Mouse (Mus musculus): ENCODE measurements at regions not wholly inside any gene's neighbourhood (a gene's known extent, or its start where the extent isn't known, plus 50 kb on each side); places are given as distances from the start of the nearest gene placed in this dataset.

DNA sequence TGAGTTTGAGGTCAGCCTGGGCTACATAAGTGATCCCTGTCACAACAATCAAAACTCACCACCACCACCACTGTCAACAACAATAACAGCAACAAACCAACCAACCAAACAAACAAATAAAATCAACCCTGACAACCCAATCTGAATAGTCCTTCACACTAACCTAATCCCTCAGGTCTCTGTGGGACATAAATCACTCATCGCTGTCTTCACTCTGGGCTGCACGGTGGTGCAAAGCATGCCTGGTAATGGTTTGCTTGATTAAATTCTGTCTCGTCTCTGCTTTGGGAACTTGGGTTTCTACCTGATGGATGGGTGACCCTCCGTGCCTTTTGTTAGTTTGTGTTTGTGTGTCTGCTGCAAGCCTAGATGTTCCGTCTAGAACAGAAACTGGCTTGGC is 100.6 kb downstream of the Slc17a6 start:
- DNase-seq (ENCODE audit: low spot score in 2 of 2): no peak

DNA sequence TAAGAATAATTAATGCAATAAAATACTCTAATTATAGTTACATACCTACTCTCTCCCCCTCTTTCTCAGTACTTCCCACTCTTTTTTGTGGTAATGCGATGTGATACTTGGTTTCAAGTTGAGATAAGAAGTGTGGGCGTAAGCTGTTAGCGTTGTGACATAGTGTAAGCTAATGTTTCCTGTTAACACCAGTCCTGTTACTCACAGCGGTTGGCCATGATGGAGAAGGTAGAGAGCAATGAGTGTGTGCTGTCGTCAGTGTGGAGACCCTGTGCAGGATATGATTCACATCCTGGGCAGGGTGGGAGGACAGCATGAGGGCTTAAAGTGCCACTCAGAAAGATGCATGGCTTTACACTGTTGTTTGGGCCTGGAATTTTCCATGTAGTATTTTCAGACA is 102.1 kb downstream of the Slc17a6 start:
- DNase-seq (ENCODE audit: low spot score in 2 of 2): no peak

DNA sequence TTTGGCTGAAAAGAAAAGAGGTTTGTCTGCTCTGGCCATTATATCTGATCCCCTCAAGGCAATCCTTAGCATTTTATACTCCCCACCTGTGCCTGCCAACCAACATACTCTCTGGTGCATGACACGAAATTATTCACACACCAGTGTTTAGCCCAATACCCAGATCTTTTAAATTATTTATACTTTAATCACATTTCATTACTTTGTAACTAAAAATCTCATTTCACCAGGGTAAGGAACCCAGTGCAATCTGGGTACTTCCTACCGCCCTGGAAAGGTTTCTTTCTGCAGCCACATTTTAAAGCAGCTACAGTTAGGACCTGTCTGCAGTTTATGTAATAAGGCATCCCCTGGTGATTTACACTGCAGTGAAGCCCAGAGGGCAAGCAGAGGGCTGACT is 114.5 kb downstream of the Slc17a6 start:
- no peak for DNase-seq (ENCODE audit: low spot score in 2 of 2)

GRCm38 (mm10) chr7:51739590-51739989 is 117.8 kb downstream of the Slc17a6 start:
- DNase-seq (ENCODE audit: low spot score in 2 of 2): no peak

GRCm38 (mm10) chr7:51740928-51741327 is 119.1 kb downstream of the Slc17a6 start:
- no peak for DNase-seq (ENCODE audit: low spot score in 2 of 2)

DNA sequence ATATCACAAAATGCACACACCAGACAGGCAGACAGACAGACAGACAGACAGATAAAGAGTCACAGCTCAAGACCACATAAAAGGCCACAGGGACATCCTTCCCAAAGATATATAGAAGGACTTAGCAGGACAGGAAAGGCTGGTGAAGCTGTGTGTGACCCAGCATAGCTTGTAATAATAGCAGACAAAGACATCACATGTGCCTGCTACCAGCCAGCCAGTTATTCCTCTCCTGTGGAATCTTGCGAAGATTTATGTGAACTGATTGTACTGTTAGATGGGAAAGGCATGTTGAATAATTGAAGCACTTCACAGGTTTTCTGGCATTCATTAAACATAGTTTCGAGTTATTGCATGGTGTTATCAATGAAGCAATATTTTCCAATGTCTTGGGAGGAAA is 119.1 kb upstream of the Gas2 start:
- no peak for DNase-seq (ENCODE audit: low spot score in 2 of 2)

- DNase-seq (ENCODE audit: low spot score in 2 of 2): no peak
Measured at GRCm38 (mm10) chr7:51745598-51745997, 116.2 kb upstream of the Gas2 start.

GRCm38 (mm10) chr7:51748633-51749303 is 113.0 kb upstream of the Gas2 start:
- peak in 1 of 2 experiments; percentile 5 for DNase-seq (ENCODE audit: low spot score in 2 of 2)

DNA sequence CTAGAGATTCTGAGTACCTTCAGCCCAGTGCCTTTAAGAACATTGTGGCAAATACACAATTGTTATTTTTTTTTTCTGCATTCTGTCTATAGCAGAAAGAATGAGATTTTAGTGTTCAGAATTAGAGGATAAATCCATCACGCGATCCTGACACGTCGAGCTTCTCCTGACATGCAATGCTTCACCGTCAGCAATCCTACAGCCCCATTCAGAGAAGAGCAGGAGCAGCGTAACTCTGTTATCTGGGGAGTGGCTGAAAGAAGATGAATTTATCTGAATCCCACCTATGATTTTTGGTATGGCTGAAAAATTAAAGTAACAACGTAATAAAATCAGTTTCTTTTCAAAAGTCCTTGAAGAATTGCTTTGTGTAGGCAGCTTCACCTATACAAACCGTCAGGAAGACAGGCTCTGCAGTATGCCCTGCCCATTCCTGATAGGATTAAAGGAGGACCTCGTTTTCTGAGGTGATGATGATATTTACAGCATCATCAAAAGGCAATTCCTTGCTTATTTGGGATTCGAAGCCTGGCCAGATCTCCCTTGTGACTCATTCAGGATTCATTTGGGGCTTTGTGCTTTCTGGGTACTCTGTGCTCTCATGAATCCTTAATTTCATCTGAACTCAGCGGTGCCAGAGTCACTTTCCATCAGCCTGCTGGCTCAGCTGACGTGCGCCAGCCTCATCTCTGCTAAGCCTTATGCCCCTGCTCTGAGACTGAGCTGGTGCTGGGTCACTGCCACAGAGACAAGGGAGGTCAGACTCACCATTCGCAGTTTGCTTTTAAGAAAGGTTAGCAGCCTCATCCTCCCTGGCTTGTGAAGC is 112.3 kb upstream of the Gas2 start:
- no peak for DNase-seq (ENCODE audit: low spot score in 2 of 2)

DNA sequence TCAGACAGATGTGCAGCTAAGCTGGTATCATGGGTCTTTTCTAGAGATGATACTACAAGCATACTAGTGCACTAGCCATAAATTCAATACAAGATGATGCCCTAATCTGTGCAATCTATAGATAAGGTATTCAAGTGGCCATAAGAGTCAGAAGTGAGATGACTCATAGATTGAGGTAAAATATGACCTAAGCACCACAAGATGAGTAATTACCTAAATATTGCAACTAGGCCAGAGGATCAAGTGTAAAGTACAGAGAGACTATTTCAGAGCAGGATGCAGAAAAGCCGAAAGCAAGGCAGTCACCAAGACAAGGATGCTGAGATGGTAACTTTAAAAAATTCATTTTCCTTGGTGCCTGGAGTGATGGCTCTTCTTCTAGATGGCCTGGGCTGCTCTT is 111.5 kb upstream of the Gas2 start:
- DNase-seq (ENCODE audit: low spot score in 2 of 2): no peak

- no peak for DNase-seq (ENCODE audit: low spot score in 2 of 2)
Measured at GRCm38 (mm10) chr7:51753062-51753461, 108.8 kb upstream of the Gas2 start.

GRCm38 (mm10) chr7:51754208-51754888 is 107.5 kb upstream of the Gas2 start:
- no peak for DNase-seq (ENCODE audit: low spot score in 2 of 2)

DNA sequence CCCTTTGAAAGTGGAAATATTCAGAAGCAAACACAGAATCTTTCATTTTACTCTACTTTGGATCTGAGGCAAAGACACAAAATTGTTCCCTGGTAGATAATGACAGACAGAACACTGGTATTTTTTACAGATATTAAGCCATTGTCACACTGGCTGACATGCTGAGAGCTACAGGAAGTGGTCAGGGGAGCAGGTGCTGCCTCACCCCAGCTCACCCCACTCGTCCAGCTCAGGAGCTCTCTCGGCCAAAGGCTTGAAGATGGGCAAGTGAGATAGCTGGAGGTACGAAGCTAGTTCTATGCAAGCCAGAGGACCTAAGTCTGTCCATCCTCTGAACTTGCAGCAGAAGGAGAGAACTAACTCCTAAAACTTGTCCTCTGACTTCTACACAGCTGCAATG is 105.6 kb upstream of the Gas2 start:
- no peak for DNase-seq (ENCODE audit: low spot score in 2 of 2)

DNA sequence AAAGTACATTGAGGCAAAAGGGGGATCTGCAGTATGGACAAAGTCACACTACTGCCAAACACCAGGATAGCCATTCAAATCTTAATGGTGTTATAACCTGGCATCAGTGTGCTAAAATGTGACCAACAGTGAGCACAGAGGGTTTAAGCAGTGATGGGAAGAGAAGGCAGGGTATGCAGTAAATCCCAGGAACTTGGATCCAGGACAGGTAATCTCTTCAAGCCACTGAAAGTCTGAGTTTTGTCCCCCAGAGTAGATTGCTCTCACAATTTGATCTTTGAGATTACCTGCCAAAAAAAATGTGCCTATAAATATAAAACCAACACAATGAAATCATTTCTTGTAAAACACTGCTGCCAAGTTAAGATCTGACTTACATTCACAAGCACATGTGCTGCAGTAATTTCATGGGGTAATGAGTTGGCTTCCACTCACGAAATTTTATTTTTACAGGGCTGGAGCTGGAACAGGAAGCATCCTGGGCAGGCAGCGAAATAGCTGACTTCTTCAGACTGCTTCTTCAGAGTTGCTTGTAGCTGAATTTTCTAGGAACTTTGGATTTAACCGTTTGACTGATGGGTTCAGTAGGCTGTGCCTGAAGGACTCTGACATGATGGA is 102.2 kb upstream of the Gas2 start:
- DNase-seq (ENCODE audit: low spot score in 2 of 2): no peak

- DNase-seq (ENCODE audit: low spot score in 2 of 2): no peak
Measured at GRCm38 (mm10) chr7:51767066-51767465, 94.7 kb upstream of the Gas2 start.

- DNase-seq (ENCODE audit: low spot score in 2 of 2): no peak
Measured at GRCm38 (mm10) chr7:51771895-51772871, 89.6 kb upstream of the Gas2 start.

GRCm38 (mm10) chr7:51775968-51776367 is 85.8 kb upstream of the Gas2 start:
- DNase-seq (ENCODE audit: low spot score in 2 of 2): no peak

DNA sequence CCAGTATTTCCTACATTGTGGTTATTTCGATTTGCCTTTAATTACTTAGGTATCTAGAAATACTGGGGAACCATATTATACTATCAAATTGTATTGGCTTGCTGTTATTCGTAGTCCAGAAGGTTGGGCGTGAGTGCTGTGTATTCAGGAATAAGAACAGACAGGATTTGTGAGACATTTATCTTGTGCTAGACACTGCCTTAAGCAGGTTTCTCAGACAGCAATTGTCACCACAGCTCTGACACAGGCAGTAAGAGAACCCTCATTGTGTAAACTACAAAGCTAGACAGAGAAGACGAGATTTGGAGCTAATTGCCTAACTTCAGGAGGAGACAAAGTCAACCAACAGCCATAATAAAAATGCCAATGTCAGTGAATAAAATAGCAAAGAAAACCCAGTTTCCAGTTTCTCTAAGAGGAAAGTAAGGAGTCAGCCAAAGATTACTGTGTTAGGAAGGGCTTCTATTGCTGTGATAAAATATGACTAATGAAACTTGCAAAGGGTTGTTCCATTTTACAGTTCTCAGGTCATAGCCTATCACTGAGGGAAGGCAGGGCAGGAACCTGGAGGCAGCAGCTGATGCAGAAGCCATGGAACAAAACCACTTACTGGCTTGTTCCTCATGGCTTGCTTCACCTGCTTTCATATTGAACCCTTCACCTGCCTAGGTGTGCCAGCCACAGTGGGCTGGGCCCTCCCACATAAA is 78.6 kb upstream of the Gas2 start:
- no peak for DNase-seq (ENCODE audit: low spot score in 2 of 2)

DNA sequence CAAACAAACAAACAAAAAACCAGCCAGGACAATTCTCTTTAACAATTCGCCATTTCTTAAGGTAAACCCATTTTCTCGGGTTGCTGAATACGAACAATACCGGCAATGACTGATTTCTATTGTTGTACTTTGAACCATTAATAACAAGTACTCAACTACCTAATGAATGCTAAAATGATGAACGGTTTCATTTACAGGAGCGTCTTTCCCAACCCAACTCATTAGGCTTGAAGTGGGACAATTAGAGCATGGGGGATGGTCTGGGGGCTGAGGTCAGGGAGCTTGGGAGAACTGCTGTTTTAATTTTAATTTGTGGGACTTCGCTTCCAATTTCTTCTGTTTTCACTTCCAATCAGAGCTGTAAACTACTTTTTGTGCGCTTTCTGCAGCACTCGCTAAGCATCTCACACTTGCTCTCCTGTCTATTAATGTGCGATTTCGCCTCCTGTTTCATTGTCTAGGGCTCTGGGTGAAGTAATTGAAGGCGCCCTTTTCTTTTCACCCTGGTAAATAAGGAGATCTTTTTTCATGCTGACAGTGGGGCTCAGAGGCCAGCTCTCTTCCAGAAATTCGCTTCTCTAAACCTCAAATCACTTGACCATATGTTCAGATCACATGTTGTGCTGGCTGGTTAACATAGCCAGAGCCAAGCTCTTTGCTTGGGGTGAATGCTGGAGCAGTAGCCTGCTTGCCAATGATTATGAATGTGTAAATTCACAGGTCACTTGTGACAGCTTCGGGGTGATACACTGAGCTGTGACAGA is 77.7 kb upstream of the Gas2 start:
- DNase-seq (ENCODE audit: low spot score in 2 of 2): no peak

Data from left cerebral cortex, adult 18-20 months (tissue).